Mouse (Mus musculus): Measurements from ENCODE around the gene Arhgef11. TPM values are rescaled to one million over a fixed set of nuclear protein-coding genes. Genes with fewer than 3 reads are reported as not detected.
A peak's percentile ranks its signal among the peaks of the same experiment; 100 is the strongest.
"Not testable (repeated sequence)": the region's sequence is repeated elsewhere in the genome, so short reads cannot be mapped to it uniquely, and the experiment has no call there.

The Arhgef11 gene
- 7.5 and 10.8 TPM in 2 replicates for polyA plus RNA-seq (2015; fragmentation: Nextera tagmentation; extraction: Ambion mirVana)

- peak; percentile 95 for ATAC-seq (replicated peaks; ENCODE audit: insufficient number of reproducible peaks, insufficient read depth, low FRiP score, low read depth)
- 1% methylated on average over 90 of the region's 101 CpGs for WGBS
- H3K4me2 ChIP-seq: peak within 1 kb of the TSS; percentile 90
- peak within 1 kb of the TSS; percentile 95 for H3K27ac ChIP-seq
- H3K27me3 ChIP-seq: no peaks in the 10 kb centered on the region
- H3K9ac ChIP-seq: peak within 1 kb of the TSS; percentile 96
- no peaks in the 10 kb centered on the region for H3K36me3 ChIP-seq
- H3K4me1 ChIP-seq (replicated peaks): peaks cover 37% of the 10 kb centered on the region
- H3K9me3 ChIP-seq (replicated peaks): no peaks in the 10 kb centered on the region
- H3K4me3 ChIP-seq: peak within 1 kb of the TSS; percentile 89
These were observed at the start of gene Arhgef11 for GRCm38 (mm10) chr3:87616957-87617810. Gene Arhgef11 (plus strand): TSS chr3:87617559.

GRCm38 (mm10) chr3:87568681-87569080 lies 48.7 kb upstream of the Arhgef11 start:
- ATAC-seq (replicated peaks; ENCODE audit: insufficient number of reproducible peaks, insufficient read depth, low FRiP score, low read depth): no peak
- H3K9me3 ChIP-seq (replicated peaks): no peaks in the 10 kb centered on the region

DNA sequence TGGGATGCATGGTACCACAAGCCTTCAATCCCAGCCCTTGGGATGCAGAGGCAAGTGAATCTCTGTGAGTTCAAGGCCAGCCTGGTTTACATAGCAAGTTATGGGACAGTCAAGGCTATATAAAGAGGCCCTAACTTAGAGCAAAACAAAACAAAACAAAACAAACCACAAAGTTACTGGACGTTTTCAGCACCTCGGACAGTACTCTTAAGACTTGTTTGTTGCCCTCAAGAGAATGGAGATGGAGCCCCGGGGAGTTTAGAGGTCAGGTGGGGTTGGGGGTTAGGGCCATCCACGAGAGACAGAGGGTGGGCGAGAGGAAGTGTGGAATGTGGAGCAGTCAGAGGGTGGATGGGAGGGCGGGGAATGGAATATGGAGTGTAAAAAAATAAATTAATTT lies 41.6 kb upstream of the Arhgef11 start:
- Histone ChIP-seq H3K27me3 (no peaks in the 10 kb centered on the region), H3K4me2 (no peak overlapping the region), H3K9me3 (replicated peaks) (no peaks in the 10 kb centered on the region), H3K27ac (no peak overlapping the region), H3K36me3 (no peaks in the 10 kb centered on the region), H3K9ac (no peak overlapping the region), H3K4me3 (no peak overlapping the region), H3K4me1 (replicated peaks) (no peaks in the 10 kb centered on the region)
- WGBS: 24% methylated on average over 6 of the region's 6 CpGs
- no peak for ATAC-seq (replicated peaks; ENCODE audit: insufficient number of reproducible peaks, insufficient read depth, low FRiP score, low read depth)

More at GRCm38 (mm10) chr3:87568681-87569080, 48.7 kb upstream of the Arhgef11 start:
- WGBS: 86% methylated on average over 5 of the region's 5 CpGs
- Histone ChIP-seq H3K27ac (no peak overlapping the region), H3K4me2 (no peak overlapping the region), H3K4me3 (no peak overlapping the region), H3K36me3 (no peaks in the 10 kb centered on the region), H3K9ac (no peak overlapping the region), H3K4me1 (replicated peaks) (peaks cover 9% of the 10 kb centered on the region), H3K27me3 (no peaks in the 10 kb centered on the region)

- Histone ChIP-seq H3K4me1 (replicated peaks) (no peaks in the 10 kb centered on the region), H3K9me3 (replicated peaks) (no peaks in the 10 kb centered on the region), H3K4me2 (no peak overlapping the region), H3K9ac (no peak overlapping the region), H3K36me3 (no peaks in the 10 kb centered on the region), H3K4me3 (no peak overlapping the region), H3K27me3 (no peaks in the 10 kb centered on the region), H3K27ac (no peak overlapping the region)
- ATAC-seq (replicated peaks; ENCODE audit: insufficient number of reproducible peaks, insufficient read depth, low FRiP score, low read depth): no peak
- 88% methylated on average over 4 of the region's 4 CpGs for WGBS
These were observed 35.1 kb upstream of the Arhgef11 start for GRCm38 (mm10) chr3:87582259-87582658.

DNA sequence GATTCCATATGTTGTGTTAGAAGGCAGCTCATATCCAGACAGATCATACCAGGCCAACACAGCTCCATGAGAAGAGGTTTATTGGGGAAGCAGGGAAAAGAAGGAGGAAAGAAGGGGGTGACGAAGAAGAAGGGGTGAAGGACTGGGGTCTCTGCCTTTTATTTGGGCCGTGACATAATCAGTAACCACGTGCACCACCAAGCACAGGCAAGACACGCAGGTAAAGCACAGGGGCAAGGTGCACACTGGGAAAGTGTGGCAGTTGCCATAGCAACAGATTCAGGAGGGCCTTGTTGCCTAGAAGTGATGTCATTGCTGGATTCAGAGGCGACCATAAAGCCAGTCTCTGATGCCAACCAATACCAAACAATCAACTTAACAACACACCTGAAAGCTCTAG lies 23.6 kb upstream of the Arhgef11 start:
- Histone ChIP-seq H3K4me3 (no peak overlapping the region), H3K27me3 (no peaks in the 10 kb centered on the region), H3K36me3 (no peaks in the 10 kb centered on the region), H3K4me1 (replicated peaks) (no peaks in the 10 kb centered on the region), H3K9me3 (replicated peaks) (no peaks in the 10 kb centered on the region), H3K27ac (no peak overlapping the region), H3K9ac (no peak overlapping the region), H3K4me2 (no peak overlapping the region)
- no peak for ATAC-seq (replicated peaks; ENCODE audit: insufficient number of reproducible peaks, insufficient read depth, low FRiP score, low read depth)
- WGBS: 71% methylated on average over 5 of the region's 5 CpGs

DNA sequence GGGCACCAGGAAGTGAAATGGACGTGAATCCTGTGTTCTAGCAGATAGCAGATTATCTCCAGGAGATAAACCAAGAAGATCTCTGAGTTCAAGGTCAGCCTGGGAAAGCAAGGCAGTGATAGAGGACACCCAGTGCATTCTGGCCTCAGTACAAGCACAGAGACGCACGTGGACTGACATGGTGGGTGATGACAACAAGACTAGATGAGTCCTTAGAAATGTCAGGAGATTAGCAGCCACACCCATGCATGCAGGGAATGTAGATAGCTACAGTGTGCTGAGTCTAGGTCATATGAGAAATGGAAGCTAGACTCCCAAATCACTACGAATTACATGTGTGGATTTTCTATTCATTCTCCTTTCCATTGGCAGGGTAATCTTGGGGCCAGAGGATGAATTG lies 22.0 kb upstream of the Arhgef11 start:
- not testable (repeated sequence) for H3K36me3 ChIP-seq; H3K27me3 ChIP-seq; H3K27ac ChIP-seq; H3K9me3 ChIP-seq (replicated peaks); ATAC-seq (replicated peaks; ENCODE audit: insufficient number of reproducible peaks, insufficient read depth, low FRiP score, low read depth); H3K4me2 ChIP-seq; H3K4me3 ChIP-seq; H3K4me1 ChIP-seq (replicated peaks); H3K9ac ChIP-seq
- 41% methylated on average over 4 of the region's 4 CpGs for WGBS

- not testable (repeated sequence) for H3K4me2 ChIP-seq; H3K4me3 ChIP-seq; H3K27ac ChIP-seq; H3K4me1 ChIP-seq (replicated peaks); H3K36me3 ChIP-seq; H3K9ac ChIP-seq; H3K27me3 ChIP-seq; ATAC-seq (replicated peaks; ENCODE audit: insufficient number of reproducible peaks, insufficient read depth, low FRiP score, low read depth); H3K9me3 ChIP-seq (replicated peaks)
- 92% methylated on average over 15 of the region's 15 CpGs for WGBS
These were observed 16.3 kb upstream of the Arhgef11 start for GRCm38 (mm10) chr3:87601077-87601476.

DNA sequence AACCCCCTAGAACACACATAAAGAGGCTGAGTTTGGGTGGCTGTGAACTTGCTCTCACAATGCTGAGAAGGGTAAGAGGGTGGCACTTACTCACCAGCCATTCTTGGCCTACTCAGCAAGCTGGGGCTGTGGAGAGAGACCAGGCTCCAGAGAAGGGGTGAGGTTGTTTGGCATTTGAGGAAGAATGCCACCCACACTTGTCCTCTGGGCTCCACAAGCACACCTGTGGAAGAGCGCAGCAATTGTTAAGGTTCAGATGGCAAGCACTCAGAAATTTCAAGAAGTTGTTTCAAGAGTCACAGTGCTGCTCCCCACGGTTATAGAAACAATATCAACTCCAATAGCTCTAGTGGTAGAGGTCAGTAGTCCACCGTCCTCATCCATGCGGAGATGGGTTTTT lies 1.0 kb upstream of the Arhgef11 start:
- 66% methylated on average over 4 of the region's 4 CpGs for WGBS
- Histone ChIP-seq H3K27me3 (no peaks in the 10 kb centered on the region), H3K9ac (no peak overlapping the region), H3K4me3 (no peak overlapping the region), H3K4me1 (replicated peaks) (peaks cover 35% of the 10 kb centered on the region), H3K36me3 (no peaks in the 10 kb centered on the region), H3K27ac (peak overlapping the region; percentile 95), H3K9me3 (replicated peaks) (no peaks in the 10 kb centered on the region), H3K4me2 (peak overlapping the region; percentile 90)
- no peak for ATAC-seq (replicated peaks; ENCODE audit: insufficient number of reproducible peaks, insufficient read depth, low FRiP score, low read depth)

DNA sequence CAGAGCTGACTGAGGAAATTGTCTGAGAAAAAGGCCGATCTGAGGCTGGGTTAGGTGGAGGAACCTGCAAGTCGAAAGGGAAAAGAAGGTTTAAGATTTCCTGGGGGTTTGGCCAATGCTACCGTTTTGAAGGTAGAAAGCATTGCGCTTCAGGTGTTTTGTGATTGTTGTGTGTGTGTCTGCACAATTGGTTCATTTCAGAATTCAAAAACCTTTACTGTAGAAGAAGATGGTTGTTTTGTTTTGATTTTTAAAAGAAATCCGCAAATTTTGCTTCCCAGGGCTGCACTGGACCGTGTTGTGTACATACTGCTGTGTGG lies 412 bp downstream of the Arhgef11 start:
- peak overlapping the region; percentile 95 for H3K27ac ChIP-seq

DNA sequence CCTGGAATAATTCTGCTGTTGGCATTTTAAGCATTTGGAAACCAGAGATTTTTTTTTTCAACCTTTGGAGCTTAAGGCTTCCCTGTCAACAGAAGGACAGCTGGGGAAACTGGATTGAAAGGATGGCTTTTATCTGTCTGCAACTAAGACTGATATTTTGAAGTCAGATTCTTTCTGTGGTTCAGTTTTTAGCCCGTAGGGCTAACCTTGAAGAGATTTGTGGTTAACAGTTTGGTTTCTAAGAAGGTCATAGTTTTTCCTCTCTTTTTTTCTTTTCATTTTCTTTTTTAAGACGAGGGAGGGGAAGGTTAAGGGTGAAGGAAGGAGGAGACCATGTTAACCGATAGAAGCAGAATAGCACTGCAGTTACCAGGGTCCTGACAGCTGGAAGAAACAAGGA lies 881 bp downstream of the Arhgef11 start:
- Histone ChIP-seq H3K4me1 (replicated peaks) (peaks cover 37% of the 10 kb centered on the region), H3K27ac (peak overlapping the region; percentile 15; the same call in 1 of the 2 replicates), H3K36me3 (no peaks in the 10 kb centered on the region), H3K9me3 (replicated peaks) (no peaks in the 10 kb centered on the region), H3K27me3 (no peaks in the 10 kb centered on the region), H3K4me2 (peak overlapping the region; percentile 90), H3K4me3 (peak overlapping the region; percentile 89), H3K9ac (peak overlapping the region; percentile 96)
- ATAC-seq (replicated peaks; ENCODE audit: insufficient number of reproducible peaks, insufficient read depth, low FRiP score, low read depth): no peak
- 0% methylated on average over 3 of the region's 3 CpGs for WGBS

More for the DNA sequence above, 412 bp downstream of the Arhgef11 start:
- H3K4me2 ChIP-seq: peak overlapping the region; percentile 90
- H3K27me3 ChIP-seq: no peaks in the 10 kb centered on the region
- no peaks in the 10 kb centered on the region for H3K9me3 ChIP-seq (replicated peaks)
- H3K4me3 ChIP-seq: peak overlapping the region; percentile 89
- no peak for ATAC-seq (replicated peaks; ENCODE audit: insufficient number of reproducible peaks, insufficient read depth, low FRiP score, low read depth)
- no peaks in the 10 kb centered on the region for H3K36me3 ChIP-seq
- under 1% methylated on average over 6 of the region's 6 CpGs for WGBS
- peak overlapping the region; percentile 96 for H3K9ac ChIP-seq
- peaks cover 37% of the 10 kb centered on the region for H3K4me1 ChIP-seq (replicated peaks)

GRCm38 (mm10) chr3:87618981-87619710 lies 1.8 kb downstream of the Arhgef11 start:
- peaks cover 37% of the 10 kb centered on the region for H3K4me1 ChIP-seq (replicated peaks)
- H3K9me3 ChIP-seq (replicated peaks): no peaks in the 10 kb centered on the region
- H3K4me2 ChIP-seq: peak overlapping the region; percentile 90
- no peaks in the 10 kb centered on the region for H3K27me3 ChIP-seq
- H3K4me3 ChIP-seq: peak overlapping the region; percentile 89
- ATAC-seq (replicated peaks; ENCODE audit: insufficient number of reproducible peaks, insufficient read depth, low FRiP score, low read depth): no peak
- 0 out of 2 replicates have a peak overlapping the region, but pooled peaks have one; percentile 15 for H3K27ac ChIP-seq
- H3K36me3 ChIP-seq: no peaks in the 10 kb centered on the region
- H3K9ac ChIP-seq: peak overlapping the region; percentile 96
- WGBS: 39% methylated on average over 5 of the region's 5 CpGs

Data from heart, embryonic 15.5 days (tissue).